Mouse (Mus musculus) layer of hippocampus, adult 11-12 months (tissue): Measurements from ENCODE around the gene Cmc1.
A peak's percentile ranks its signal among the peaks of the same experiment; 100 is the strongest.

Source experiments
- DNase-seq: peaks from one replicate; pipeline ENCODE4 v3.0.0; 2022; ENCODE audit warnings: low spot score

Gene Cmc1

GRCm38 (mm10) chr9:118110360-118110710, 39.6 kb downstream of the Cmc1 start:
- no peak for DNase-seq

- DNase-seq, result no peak
These were observed 40.1 kb downstream of the Cmc1 start for GRCm38 (mm10) chr9:118109697-118110359.

- no peak for DNase-seq
These were observed 41.4 kb downstream of the Cmc1 start for GRCm38 (mm10) chr9:118108527-118109011.

GRCm38 (mm10) chr9:118101802-118102201, 48.2 kb downstream of the Cmc1 start:
- no peak for DNase-seq

GRCm38 (mm10) chr9:118100484-118100883, 49.5 kb downstream of the Cmc1 start:
- no peak for DNase-seq

GRCm38 (mm10) chr9:118099395-118099794, 50.6 kb downstream of the Cmc1 start:
- no peak for DNase-seq

GRCm38 (mm10) chr9:118083834-118084233, 66.1 kb downstream of the Cmc1 start:
- DNase-seq, result no peak

- no peak for DNase-seq
These were observed 67.2 kb downstream of the Cmc1 start for GRCm38 (mm10) chr9:118082575-118083431.

GRCm38 (mm10) chr9:118073358-118073757, 76.6 kb downstream of the Cmc1 start:
- DNase-seq, result no peak

- DNase-seq, result no peak
These were observed 77.9 kb downstream of the Cmc1 start for GRCm38 (mm10) chr9:118072101-118072500.

- no peak for DNase-seq
These were observed 78.6 kb downstream of the Cmc1 start for GRCm38 (mm10) chr9:118071337-118071736.

- no peak for DNase-seq
These were observed 79.5 kb downstream of the Cmc1 start for GRCm38 (mm10) chr9:118070442-118070841.

- DNase-seq, result no peak
These were observed 90.9 kb downstream of the Cmc1 start for GRCm38 (mm10) chr9:118059101-118059500.

GRCm38 (mm10) chr9:118053286-118053685, 96.7 kb downstream of the Cmc1 start:
- no peak for DNase-seq

GRCm38 (mm10) chr9:118045011-118045533, 104.9 kb downstream of the Cmc1 start:
- DNase-seq, result no peak

GRCm38 (mm10) chr9:118043581-118043980, 106.4 kb downstream of the Cmc1 start:
- no peak for DNase-seq

GRCm38 (mm10) chr9:118042738-118043137, 107.2 kb downstream of the Cmc1 start:
- DNase-seq, result no peak

GRCm38 (mm10) chr9:118041646-118042045, 108.3 kb downstream of the Cmc1 start:
- no peak for DNase-seq

GRCm38 (mm10) chr9:118041022-118041400, 109.0 kb downstream of the Cmc1 start:
- DNase-seq, result no peak

GRCm38 (mm10) chr9:118040218-118041021, 109.6 kb downstream of the Cmc1 start, which contains the start of gene Azi2:
TSS of gene Azi2 (plus strand) at chr9:118040499.
- DNase-seq, result peak; percentile 99

GRCm38 (mm10) chr9:118034990-118035389, 115.0 kb downstream of the Cmc1 start:
- DNase-seq, result no peak

- no peak for DNase-seq
These were observed 118.3 kb downstream of the Cmc1 start for GRCm38 (mm10) chr9:118031694-118032093.
